Mouse (Mus musculus) activated CD4-positive, CD25-positive, alpha-beta regulatory T cell, adult 4 months (primary cell): ENCODE measurements around the gene Cop1. TPM values are rescaled to one million over a fixed set of nuclear protein-coding genes. Genes with fewer than 3 reads are reported as not detected.
A peak's percentile ranks its signal among the peaks of the same experiment; 100 is the strongest.

Source experiments
- ATAC-seq: one replicate; pipeline ENCODE4 v1.8.0; 2017
- polyA plus RNA-seq, 2 experiments: library from polyadenylated mRNA; unstranded; fragments of 100-300 nt; shearing (Covaris generic); gene quantifications; one replicate each; pipeline ENCODE4 v1.2.1; 2017

Gene Cop1
- polyA plus RNA-seq, 2 experiments from 2014 or later, result 15.6 to 19.7 TPM

- no peak for ATAC-seq
Measured at GRCm38 (mm10) chr1:159290859-159291258, 58.7 kb downstream of the Cop1 start.

- ATAC-seq, result no peak
Measured at GRCm38 (mm10) chr1:159301418-159302082, 69.4 kb downstream of the Cop1 start.

GRCm38 (mm10) chr1:159313625-159314024, 81.5 kb downstream of the Cop1 start:
- no peak for ATAC-seq

- no peak for ATAC-seq
Measured at GRCm38 (mm10) chr1:159322586-159322985, 90.5 kb downstream of the Cop1 start.

GRCm38 (mm10) chr1:159331008-159331407, 98.9 kb downstream of the Cop1 start:
- no peak for ATAC-seq

GRCm38 (mm10) chr1:159334157-159334556, 102.0 kb downstream of the Cop1 start:
- no peak for ATAC-seq

GRCm38 (mm10) chr1:159342355-159342754, 110.2 kb downstream of the Cop1 start:
- no peak for ATAC-seq

GRCm38 (mm10) chr1:159355027-159355570, 123.0 kb downstream of the Cop1 start:
- no peak for ATAC-seq

- no peak for ATAC-seq
Measured at GRCm38 (mm10) chr1:159358713-159359112, 126.6 kb downstream of the Cop1 start.

GRCm38 (mm10) chr1:159371881-159372390, 139.8 kb downstream of the Cop1 start:
- no peak for ATAC-seq

GRCm38 (mm10) chr1:159382218-159382617, 150.1 kb downstream of the Cop1 start:
- ATAC-seq, result no peak

GRCm38 (mm10) chr1:159382916-159383315, 150.8 kb downstream of the Cop1 start:
- ATAC-seq, result no peak

GRCm38 (mm10) chr1:159386458-159386857, 154.3 kb downstream of the Cop1 start:
- no peak for ATAC-seq

GRCm38 (mm10) chr1:159388565-159389024, 156.5 kb downstream of the Cop1 start:
- no peak for ATAC-seq

GRCm38 (mm10) chr1:159390049-159390448, 157.9 kb downstream of the Cop1 start:
- peak; percentile 52 for ATAC-seq

GRCm38 (mm10) chr1:159392667-159393066, 160.5 kb downstream of the Cop1 start:
- ATAC-seq, result no peak

- ATAC-seq, result no peak
Measured at GRCm38 (mm10) chr1:159393070-159393699, 161.1 kb downstream of the Cop1 start.

GRCm38 (mm10) chr1:159393931-159394330, 161.8 kb downstream of the Cop1 start:
- ATAC-seq, result no peak

GRCm38 (mm10) chr1:159396515-159396914, 164.4 kb downstream of the Cop1 start:
- ATAC-seq, result no peak
